Mouse (Mus musculus): Measurements from ENCODE around the gene Brpf3.
"Not testable (repeated sequence)": the region's sequence is repeated elsewhere in the genome, so short reads cannot be mapped to it uniquely, and the experiment has no call there.

Gene Brpf3

DNA sequence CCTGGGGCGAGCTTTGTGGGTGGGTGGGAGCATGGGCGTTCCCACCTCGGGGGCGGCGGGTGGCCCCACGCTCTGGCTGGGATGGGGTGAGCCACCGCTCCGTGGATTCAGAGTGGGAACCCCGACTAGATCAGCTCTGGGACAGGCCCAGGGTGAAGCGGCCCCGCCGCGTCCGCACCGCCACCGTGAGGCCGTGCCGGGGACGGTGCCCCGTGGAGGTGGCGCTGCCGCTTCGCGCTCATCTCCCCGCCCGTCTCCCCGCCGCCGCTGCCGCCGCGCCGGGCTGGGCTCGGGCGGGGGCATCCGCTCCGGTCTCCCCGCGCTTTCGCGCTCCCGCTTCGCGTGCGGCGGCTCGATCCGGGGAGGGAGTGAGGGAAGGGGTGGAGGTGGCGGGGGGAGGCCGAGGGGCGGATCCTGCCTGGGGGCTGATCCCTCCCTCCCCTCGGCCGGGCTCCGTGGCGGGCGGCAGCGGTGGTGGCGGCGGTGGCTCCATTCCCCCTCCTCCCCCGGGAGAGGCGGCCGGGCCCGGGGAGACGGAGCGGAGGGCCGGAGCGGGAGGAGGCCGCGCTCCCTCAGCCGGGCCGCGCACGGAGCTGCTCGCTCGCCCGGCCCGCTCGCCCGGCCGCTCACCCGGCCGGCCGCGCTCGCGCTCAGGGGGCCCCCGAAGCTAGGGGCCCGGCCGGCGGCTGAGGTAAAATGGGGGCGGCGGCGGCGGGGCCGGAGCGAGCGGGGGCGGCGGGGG, at the start of gene Brpf3:
Brpf3 (plus strand) TSS at position 420 of the 742 bp plus-strand sequence.
- DNase-seq, result peak; percentile 81 to 84

- DNase-seq, result no peak
These were observed 44.4 kb upstream of the Brpf3 start for GRCm38 (mm10) chr17:28756447-28756846.

DNA sequence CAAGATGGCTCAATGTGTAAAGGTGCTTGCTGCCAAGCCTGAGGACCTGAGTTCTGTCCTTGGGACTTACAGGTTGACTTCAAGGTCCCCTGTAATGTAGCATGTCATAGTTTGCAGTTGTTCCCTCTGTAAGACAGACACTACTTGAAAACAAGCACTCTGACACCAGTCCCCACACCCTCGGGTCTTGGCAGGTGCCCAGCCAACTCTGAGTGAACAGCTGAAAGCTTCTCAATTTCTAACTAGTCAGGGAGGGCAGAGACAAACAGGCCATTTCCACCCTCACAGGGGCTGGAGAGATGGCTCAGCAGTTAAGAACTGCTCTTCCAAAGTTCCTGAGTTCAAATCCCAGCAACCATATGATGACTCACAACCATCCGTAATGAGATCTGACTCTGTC, 43.4 kb upstream of the Brpf3 start:
- DNase-seq, result no peak

DNA sequence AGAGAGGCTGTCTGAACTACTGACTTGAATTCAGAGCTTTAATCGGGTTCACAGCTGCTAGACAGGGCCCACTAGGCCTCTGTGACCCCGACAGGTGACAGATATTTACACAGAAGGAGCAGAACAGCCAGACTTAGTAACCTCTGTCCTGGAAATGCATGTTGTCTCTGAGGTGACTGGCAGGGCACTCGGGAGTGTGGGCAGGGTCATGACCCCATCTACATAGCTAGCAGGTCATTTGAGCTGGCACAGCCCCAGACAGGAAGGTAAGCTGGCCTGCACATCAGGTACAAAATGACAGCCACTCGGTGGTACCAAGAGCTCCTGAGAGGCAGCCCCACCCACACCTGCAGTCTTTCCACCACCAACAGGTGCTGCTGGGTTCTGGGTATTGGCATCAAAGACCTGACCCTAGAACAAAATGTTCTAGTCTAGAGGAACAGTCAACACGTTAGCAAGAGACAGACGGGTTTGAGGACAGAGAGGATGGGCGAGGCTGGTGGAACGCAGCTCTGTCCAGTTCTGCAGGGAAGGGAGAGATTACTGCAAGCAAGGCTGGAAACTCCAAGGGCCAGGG, 40.1 kb upstream of the Brpf3 start:
- DNase-seq, result peak in 1 of 2 experiments; percentile 37

GRCm38 (mm10) chr17:28761871-28762270, 39.0 kb upstream of the Brpf3 start:
- peak; percentile 73 to 78 for DNase-seq

GRCm38 (mm10) chr17:28766203-28766602, 34.7 kb upstream of the Brpf3 start:
- no peak for DNase-seq

GRCm38 (mm10) chr17:28766781-28767515, 33.9 kb upstream of the Brpf3 start:
- DNase-seq, result no peak

DNA sequence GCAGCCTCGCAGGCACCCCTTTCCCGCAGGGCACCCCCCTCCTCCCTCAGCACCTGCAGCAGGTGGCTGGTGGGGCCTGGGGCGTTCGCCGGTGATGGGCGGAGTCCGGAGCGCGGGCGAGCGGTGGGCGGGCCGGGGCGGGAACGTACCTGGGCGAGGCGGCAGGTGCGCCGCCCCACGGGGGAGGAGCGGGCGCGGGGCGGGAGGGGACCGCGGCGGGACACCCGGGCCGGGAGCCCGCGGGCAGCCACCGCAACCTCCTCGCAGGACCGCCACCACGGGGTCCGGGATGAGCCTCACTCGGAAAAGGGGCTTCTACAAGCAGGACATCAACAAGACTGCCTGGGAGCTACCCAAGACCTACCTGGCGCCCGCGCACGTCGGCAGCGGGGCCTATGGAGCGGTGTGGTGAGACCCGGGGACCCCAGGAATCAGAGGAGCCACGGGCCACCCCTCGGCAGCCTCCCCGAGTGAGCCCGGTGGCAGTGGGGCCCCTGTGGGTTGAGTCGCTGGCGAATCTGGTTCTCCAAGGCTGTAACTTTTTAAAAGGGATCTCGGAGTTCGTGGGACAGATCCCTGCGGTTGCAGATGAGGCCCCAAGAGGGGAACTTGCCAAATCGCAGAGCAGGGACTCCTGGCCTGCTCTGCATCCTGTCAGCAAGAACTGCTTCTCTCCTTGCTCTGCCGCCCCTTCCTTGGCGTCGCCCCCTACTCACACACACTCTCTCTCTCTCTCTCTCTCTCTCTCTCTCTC, 31.6 kb upstream of the Brpf3 start, which contains the start of gene Mapk13:
Mapk13 (plus strand) TSS at position 177 of the 754 bp plus-strand sequence.
- DNase-seq, result peak; percentile 36 to 61

DNA sequence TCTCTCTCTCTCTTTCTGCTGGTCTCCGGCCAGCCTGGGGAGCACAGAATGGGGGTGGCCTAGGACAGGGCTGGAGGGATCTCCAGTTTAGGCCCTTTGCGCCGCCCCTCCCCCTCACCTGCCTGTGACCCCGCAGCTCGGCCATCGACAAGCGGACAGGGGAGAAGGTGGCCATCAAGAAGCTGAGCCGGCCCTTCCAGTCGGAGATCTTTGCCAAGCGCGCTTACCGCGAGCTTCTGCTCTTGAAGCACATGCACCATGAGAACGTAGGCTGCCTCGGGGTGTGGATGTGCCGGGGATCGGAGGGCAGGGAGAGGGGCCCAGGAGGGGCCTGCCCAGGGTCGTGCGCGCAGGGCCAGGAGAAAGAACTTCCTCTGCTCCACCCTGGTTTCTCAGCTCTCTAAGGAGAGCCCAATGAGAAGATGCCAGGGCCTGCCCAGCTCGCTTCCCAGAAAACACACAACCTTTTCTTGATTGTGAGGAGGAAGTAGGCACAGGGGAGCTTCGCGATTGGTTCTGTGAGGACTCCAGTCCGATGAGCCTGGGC, 30.9 kb upstream of the Brpf3 start:
- DNase-seq, result peak; percentile 32 to 59

DNA sequence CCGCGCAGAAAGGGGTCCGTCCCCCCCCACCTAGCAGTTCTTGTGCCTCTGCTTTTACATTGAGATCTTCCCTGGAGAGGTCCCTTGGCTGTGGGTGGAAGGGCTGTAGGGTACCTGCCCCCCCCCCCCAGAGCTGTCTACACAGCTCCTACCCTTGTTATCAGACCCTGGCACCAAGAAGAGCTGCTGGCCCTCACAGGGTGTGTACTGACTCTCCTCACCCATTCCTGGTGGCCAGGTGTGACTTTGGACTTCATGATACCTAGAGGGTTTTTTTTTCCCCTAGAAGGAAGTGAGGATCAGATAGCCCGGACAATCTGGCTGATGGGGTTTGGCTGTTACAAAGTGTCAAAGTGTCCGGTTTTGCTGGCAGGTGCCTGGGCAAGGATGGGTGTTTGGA, 29.6 kb upstream of the Brpf3 start:
- DNase-seq, result no peak

GRCm38 (mm10) chr17:28774303-28774702, 26.6 kb upstream of the Brpf3 start:
- DNase-seq, result not testable (repeated sequence)

DNA sequence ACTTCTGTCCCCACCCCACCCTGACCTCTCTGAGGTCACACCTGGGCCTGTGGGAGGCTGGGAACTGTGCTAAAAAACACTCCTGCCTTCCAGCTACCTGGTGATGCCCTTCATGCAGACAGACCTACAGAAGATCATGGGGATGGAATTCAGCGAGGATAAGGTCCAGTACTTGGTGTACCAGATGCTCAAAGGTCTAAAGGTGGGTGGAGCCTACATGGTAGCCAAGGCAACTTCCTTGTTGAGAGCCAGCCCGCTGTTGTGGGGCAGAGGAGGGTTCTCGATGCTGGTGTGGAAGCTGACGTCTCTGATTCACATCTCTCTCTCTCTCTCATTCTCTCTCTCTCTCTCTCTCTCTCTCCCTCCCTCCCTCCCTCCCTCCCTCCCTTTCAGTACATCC, 25.7 kb upstream of the Brpf3 start:
- no peak for DNase-seq

- DNase-seq, result no peak
These were observed 24.1 kb upstream of the Brpf3 start for GRCm38 (mm10) chr17:28776817-28777216.

GRCm38 (mm10) chr17:28777231-28778005, 23.5 kb upstream of the Brpf3 start:
- peak; percentile 20 to 21 for DNase-seq

DNA sequence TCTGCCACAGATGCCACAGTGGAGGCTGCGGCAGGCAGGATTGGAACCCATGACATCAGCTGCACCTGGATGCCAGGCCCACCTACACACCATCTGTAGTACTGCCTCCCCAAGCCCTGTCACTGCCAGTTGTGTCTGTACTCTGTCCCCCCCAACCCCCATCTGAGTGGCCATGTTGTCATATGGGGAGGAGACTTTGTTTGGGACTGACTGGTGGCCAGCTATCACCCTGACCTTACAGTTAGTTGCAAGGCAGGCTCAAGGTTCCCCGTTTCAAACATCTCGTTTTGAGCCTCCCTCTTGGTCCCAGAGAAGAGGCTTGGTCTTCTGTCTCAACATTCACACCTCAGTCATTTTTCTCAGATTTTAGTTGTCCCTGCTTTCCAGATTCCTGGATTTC, 21.2 kb upstream of the Brpf3 start:
- no peak for DNase-seq

GRCm38 (mm10) chr17:28780836-28781235, 20.1 kb upstream of the Brpf3 start:
- no peak for DNase-seq

DNA sequence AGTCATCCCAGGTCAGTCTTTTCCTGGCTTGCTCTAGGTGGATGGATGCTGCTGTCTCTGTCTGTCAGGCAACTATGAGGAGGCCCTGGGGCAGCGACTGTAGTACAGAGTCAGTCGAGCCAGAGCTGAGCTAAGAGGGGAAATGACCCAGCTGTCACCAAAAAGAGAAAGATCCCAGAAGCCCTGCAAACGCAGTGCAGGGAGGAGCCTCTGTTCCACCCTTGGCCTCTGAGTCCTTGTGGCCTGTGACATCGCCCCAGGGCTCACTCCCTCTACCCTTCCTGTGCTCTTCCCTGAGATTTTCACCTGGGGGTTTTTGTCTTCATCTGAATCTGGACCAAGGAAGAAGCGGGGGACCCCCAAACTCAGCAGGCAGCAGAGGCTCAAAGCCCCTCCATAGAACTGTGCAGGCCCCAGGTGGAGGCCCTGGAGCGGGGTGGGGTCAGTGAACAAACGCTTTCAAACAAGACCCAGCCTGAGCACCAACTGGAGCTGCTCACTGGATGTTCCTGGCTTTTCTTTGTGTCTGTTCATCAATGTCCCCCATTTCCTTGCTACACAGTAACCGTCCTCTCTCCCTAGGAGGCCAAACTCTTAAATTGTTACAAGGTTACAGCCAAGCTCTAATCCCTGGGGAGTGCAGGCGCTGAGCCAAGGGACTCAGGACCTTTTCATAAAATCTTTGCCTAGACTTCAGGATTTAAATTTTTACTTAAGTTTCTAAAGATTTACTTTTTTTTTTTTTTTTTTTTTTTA, 19.4 kb upstream of the Brpf3 start:
- no peak for DNase-seq

GRCm38 (mm10) chr17:28785036-28785435, 15.9 kb upstream of the Brpf3 start:
- no peak for DNase-seq

DNA sequence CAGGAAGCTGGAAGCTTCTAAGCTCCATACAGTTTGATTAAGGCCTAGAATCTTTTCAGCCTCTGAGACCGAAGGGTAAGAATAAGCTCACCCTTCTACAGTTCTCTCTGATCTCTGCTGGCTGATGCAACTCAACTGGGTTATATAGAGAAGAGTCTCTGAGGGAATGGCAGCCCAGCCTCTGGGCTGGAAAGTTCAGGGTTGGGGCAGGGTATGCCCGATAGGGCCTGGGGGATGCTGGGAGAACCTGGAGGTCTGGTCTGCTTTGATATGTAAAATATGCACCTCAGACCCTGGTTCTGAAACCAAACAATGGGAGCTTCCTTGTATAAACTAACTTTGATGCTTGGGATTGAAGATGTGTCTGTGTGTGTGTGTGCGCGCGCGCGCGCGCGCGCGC, 13.4 kb upstream of the Brpf3 start:
- DNase-seq, result no peak

DNA sequence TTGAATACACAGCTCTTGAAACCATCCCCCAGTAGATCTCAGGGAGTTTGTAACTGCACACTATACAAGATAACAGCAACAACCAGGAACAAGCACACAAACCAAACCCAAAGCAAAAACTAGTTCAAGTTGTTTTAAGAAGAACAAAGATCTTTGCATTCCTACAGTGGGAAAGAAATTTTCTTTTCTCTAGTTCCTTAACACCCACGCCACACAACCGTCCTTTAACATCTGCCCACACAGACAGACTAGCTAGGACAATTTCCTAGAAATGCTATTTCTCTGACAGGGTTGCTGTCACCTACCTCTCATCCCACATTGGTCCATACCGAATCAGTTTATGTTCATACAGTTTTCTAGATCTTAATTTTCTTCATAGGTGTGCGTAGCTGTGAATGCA, 3.9 kb upstream of the Brpf3 start:
- no peak for DNase-seq
